Comparison of ENCODE assay signal across 32 mouse cellular contexts in genomic region chr13:57712910-57713309, GRCm38 (mm10).
"Had no signal": no experiment of that assay in that cellular context is flagged by ENCODE, and none has a peak within 500 bp of the region (broad histone marks: within the 10 kb centered on the region; RNA-seq: fewer than 3 reads in every experiment).

No protein-coding gene starts in this region.

- ATAC-seq: liver, embryonic 12.5 days; liver, postnatal 0 days; lung, postnatal 0 days; midbrain, embryonic 13.5 days; midbrain, embryonic 15.5 days; midbrain, embryonic 16.5 days had no signal

- H3K4me3 ChIP-seq: limb, embryonic 10.5 days; limb, embryonic 12.5 days; limb, embryonic 13.5 days; limb, embryonic 15.5 days; liver, embryonic 12.5 days; liver, embryonic 13.5 days; liver, embryonic 15.5 days; lung, embryonic 15.5 days; midbrain, embryonic 10.5 days; midbrain, embryonic 12.5 days; midbrain, embryonic 13.5 days; midbrain, embryonic 15.5 days; myocyte; neural tube, embryonic 12.5 days; neural tube, embryonic 13.5 days had no signal

- H3K9ac ChIP-seq: limb, embryonic 12.5 days; limb, embryonic 13.5 days; limb, embryonic 15.5 days; liver, embryonic 12.5 days; liver, embryonic 13.5 days; liver, embryonic 14.5 days; liver, embryonic 15.5 days; liver, postnatal 0 days; lung, embryonic 14.5 days; lung, embryonic 15.5 days; midbrain, embryonic 12.5 days; midbrain, embryonic 13.5 days; midbrain, embryonic 15.5 days; neural tube, embryonic 12.5 days; neural tube, embryonic 13.5 days had no signal

- H3K27ac ChIP-seq: limb, embryonic 10.5 days; limb, embryonic 12.5 days; limb, embryonic 13.5 days; limb, embryonic 15.5 days; liver, embryonic 12.5 days; liver, embryonic 13.5 days; liver, embryonic 14.5 days; liver, embryonic 15.5 days; lung, embryonic 15.5 days; macrophage; midbrain, embryonic 10.5 days; midbrain, embryonic 12.5 days; midbrain, embryonic 13.5 days; midbrain, embryonic 15.5 days; neural tube, embryonic 12.5 days; neural tube, embryonic 13.5 days had no signal

- H3K9me3 ChIP-seq: limb, embryonic 10.5 days; limb, embryonic 12.5 days; limb, embryonic 13.5 days; limb, embryonic 15.5 days; liver, embryonic 12.5 days; liver, embryonic 13.5 days; liver, embryonic 15.5 days; lung, embryonic 15.5 days; midbrain, embryonic 12.5 days; midbrain, embryonic 13.5 days; neural tube, embryonic 12.5 days; neural tube, embryonic 13.5 days had no signal

- DNase-seq: left cerebral cortex, postnatal 4 days; liver; liver, embryonic 13.5 days; liver, postnatal 0 days; lung, adult 18-20 months; lung, adult 2 months; lung, embryonic 14.5 days; lung, postnatal 10 days; lung, postnatal 14 days; lung, postnatal 36 days; lung, postnatal 4 days; midbrain, embryonic 14.5 days had no signal

- H3K27me3 ChIP-seq: limb, embryonic 12.5 days; limb, embryonic 13.5 days; limb, embryonic 15.5 days; liver, embryonic 13.5 days; liver, embryonic 15.5 days; lung, embryonic 15.5 days; midbrain, embryonic 12.5 days; midbrain, embryonic 13.5 days; midbrain, embryonic 15.5 days; neural tube, embryonic 12.5 days; neural tube, embryonic 13.5 days had no signal

- H3K36me3 ChIP-seq: limb, embryonic 10.5 days; limb, embryonic 12.5 days; limb, embryonic 13.5 days; limb, embryonic 15.5 days; liver, embryonic 12.5 days; liver, embryonic 13.5 days; liver, embryonic 15.5 days; lung, embryonic 15.5 days; midbrain, embryonic 10.5 days; midbrain, embryonic 12.5 days; midbrain, embryonic 13.5 days; midbrain, embryonic 15.5 days; neural tube, embryonic 12.5 days; neural tube, embryonic 13.5 days had no signal

- H3K4me2 ChIP-seq: limb, embryonic 12.5 days; limb, embryonic 13.5 days; limb, embryonic 15.5 days; liver, embryonic 11.5 days; liver, embryonic 12.5 days; liver, embryonic 13.5 days; liver, embryonic 15.5 days; lung, embryonic 14.5 days; lung, embryonic 15.5 days; midbrain, embryonic 11.5 days; midbrain, embryonic 12.5 days; midbrain, embryonic 13.5 days; midbrain, embryonic 15.5 days; neural tube, embryonic 12.5 days; neural tube, embryonic 13.5 days had no signal

- H3K4me1 ChIP-seq: limb, embryonic 10.5 days; limb, embryonic 15.5 days; liver, embryonic 12.5 days; liver, embryonic 13.5 days; liver, embryonic 15.5 days; lung, embryonic 15.5 days; midbrain, embryonic 12.5 days; neural tube, embryonic 12.5 days had no signal
